Mouse (Mus musculus) intestine, embryonic 15.5 days (tissue): ENCODE data around the gene Ccdc187. TPM values are rescaled to one million over a fixed set of nuclear protein-coding genes. Genes with fewer than 3 reads are reported as not detected.

Source experiments
- ATAC-seq: fragments of 200-750 bp; cut with Nextera tagmentation; 2 replicates; pipeline ENCODE4 v1.8.0; 2017; ENCODE audit warnings: moderate TSS enrichment, moderate library complexity
- H3K27ac ChIP-seq: fragments of 300-500 bp; sonication (generic); 2 replicates; pipeline ENCODE4 v1.5.1; 2015; ENCODE audit warnings: mild to moderate bottlenecking, inconsistent platforms
- H3K27me3 ChIP-seq: fragments of 300-500 bp; sonication (generic); replicated peaks from 2 replicates; pipeline ENCODE4 v1.6.1; 2015; ENCODE audit warnings: inconsistent platforms
- H3K36me3 ChIP-seq: fragments of 300-500 bp; sonication (generic); 2 replicates; pipeline ENCODE4 v1.6.1; 2015; ENCODE audit warnings: inconsistent platforms
- H3K4me1 ChIP-seq: fragments of 300-500 bp; sonication (generic); replicated peaks from 2 replicates; pipeline ENCODE4 v1.6.1; 2015; ENCODE audit warnings: inconsistent platforms
- H3K4me2 ChIP-seq: fragments of 300-500 bp; sonication (generic); replicated peaks from 2 replicates; pipeline ENCODE4 v1.6.1; 2015; ENCODE audit warnings: mild to moderate bottlenecking, inconsistent platforms
- H3K4me3 ChIP-seq: fragments of 300-500 bp; sonication (generic); replicated peaks from 2 replicates; pipeline ENCODE4 v1.5.1; 2015; ENCODE audit warnings: inconsistent platforms
- H3K9ac ChIP-seq: fragments of 300-500 bp; sonication (generic); 2 replicates; pipeline ENCODE4 v1.6.1; 2015; ENCODE audit warnings: inconsistent platforms
- H3K9me3 ChIP-seq: fragments of 300-500 bp; sonication (generic); 2 replicates; pipeline ENCODE4 v1.6.1; 2016; ENCODE audit warnings: inconsistent platforms
- WGBS: fragments of 180-500 bp; shearing (Covaris S2); methylation state at CpG from one replicate; pipeline ENCODE4 v1.1.7; 2015; 5-methylcytosine and 5-hydroxymethylcytosine counted together
- polyA plus RNA-seq: library from polyadenylated mRNA; unstranded; fragments of >200 nt; fragmentation: Nextera tagmentation; extraction: Ambion mirVana; gene quantifications from 2 replicates; pipeline ENCODE4 v1.2.1, GENCODE M21; 2015

Ccdc187 gene
- polyA plus RNA-seq, 1 experiment from 2014 or later, result 0.36 TPM

- H3K4me1 ChIP-seq, result 0 out of 2 replicates have a peak, but pooled peaks cover 7% of the 10 kb centered on the region
- ATAC-seq, result peak; percentile 68
- peak overlapping the region; percentile 45; the same call in 1 of the 2 replicates for H3K27ac ChIP-seq
- no peaks in the 10 kb centered on the region for H3K9me3 ChIP-seq
- no peaks in the 10 kb centered on the region for H3K36me3 ChIP-seq
- H3K4me2 ChIP-seq, result no peak overlapping the region
- no peak overlapping the region for H3K4me3 ChIP-seq
- no peak overlapping the region for H3K9ac ChIP-seq
- H3K27me3 ChIP-seq, result no peaks in the 10 kb centered on the region
- 38% methylated on average over 4 of the region's 4 CpGs for WGBS
Measured at GRCm38 (mm10) chr2:26264646-26265045, 29.7 kb downstream of the Ccdc187 start.

- Histone ChIP-seq H3K4me2 (no peak overlapping the region), H3K36me3 (no peaks in the 10 kb centered on the region), H3K27ac (no peak overlapping the region), H3K27me3 (no peaks in the 10 kb centered on the region), H3K4me1 (no peaks in the 10 kb centered on the region), H3K4me3 (no peak overlapping the region), H3K9me3 (no peaks in the 10 kb centered on the region), H3K9ac (no peak overlapping the region)
- WGBS, result 80% methylated on average over 16 of the region's 16 CpGs
- ATAC-seq, result peak; percentile 60; the same call in 1 of the 2 replicates
Measured at GRCm38 (mm10) chr2:26257315-26258096, 36.9 kb downstream of the Ccdc187 start.

GRCm38 (mm10) chr2:26254816-26255215, 39.5 kb downstream of the Ccdc187 start:
- no peak overlapping the region for H3K4me3 ChIP-seq
- H3K9ac ChIP-seq, result no peak overlapping the region
- no peaks in the 10 kb centered on the region for H3K36me3 ChIP-seq
- no peak overlapping the region for H3K4me2 ChIP-seq
- H3K4me1 ChIP-seq, result no peaks in the 10 kb centered on the region
- ATAC-seq, result no peak
- H3K9me3 ChIP-seq, result no peaks in the 10 kb centered on the region
- WGBS, result 55% methylated on average over 4 of the region's 4 CpGs
- no peak overlapping the region for H3K27ac ChIP-seq
- no peaks in the 10 kb centered on the region for H3K27me3 ChIP-seq

GRCm38 (mm10) chr2:26252514-26253206, 41.7 kb downstream of the Ccdc187 start:
- 58% methylated on average over 8 of the region's 8 CpGs for WGBS
- Histone ChIP-seq H3K27me3 (no peaks in the 10 kb centered on the region), H3K4me2 (no peak overlapping the region), H3K27ac (no peak overlapping the region), H3K36me3 (no peaks in the 10 kb centered on the region), H3K4me1 (no peaks in the 10 kb centered on the region), H3K9me3 (no peaks in the 10 kb centered on the region), H3K4me3 (no peak overlapping the region), H3K9ac (no peak overlapping the region)
- ATAC-seq, result no peak

GRCm38 (mm10) chr2:26247531-26247930, 46.8 kb downstream of the Ccdc187 start:
- Histone ChIP-seq H3K4me1 (no peaks in the 10 kb centered on the region), H3K9ac (no peak overlapping the region), H3K27ac (no peak overlapping the region), H3K27me3 (no peaks in the 10 kb centered on the region), H3K36me3 (no peaks in the 10 kb centered on the region), H3K4me3 (no peak overlapping the region), H3K4me2 (no peak overlapping the region), H3K9me3 (no peaks in the 10 kb centered on the region)
- peak; percentile 68; the same call in 1 of the 2 replicates for ATAC-seq
- WGBS, result 34% methylated on average over 3 of the region's 3 CpGs

GRCm38 (mm10) chr2:26240841-26241240, 53.5 kb downstream of the Ccdc187 start:
- Histone ChIP-seq H3K27ac (no peak overlapping the region), H3K9ac (no peak overlapping the region), H3K27me3 (no peaks in the 10 kb centered on the region), H3K36me3 (no peaks in the 10 kb centered on the region), H3K4me1 (peaks cover 18% of the 10 kb centered on the region), H3K4me2 (no peak overlapping the region), H3K4me3 (no peak overlapping the region), H3K9me3 (no peaks in the 10 kb centered on the region)
- no peak for ATAC-seq
- WGBS, result 60% methylated on average over 3 of the region's 3 CpGs

GRCm38 (mm10) chr2:26240330-26240729, 54.0 kb downstream of the Ccdc187 start:
- no peak for ATAC-seq
- 0 out of 2 replicates have a peak overlapping the region, but pooled peaks have one; percentile 48 for H3K27ac ChIP-seq

GRCm38 (mm10) chr2:26237290-26237782, 57.0 kb downstream of the Ccdc187 start, which contains the start of gene Qsox2:
Gene Qsox2 (minus strand): TSS chr2:26237525.
- H3K27me3 ChIP-seq, result no peaks in the 10 kb centered on the region
- peak within 1 kb of the TSS; percentile 78 for H3K4me2 ChIP-seq
- peak within 1 kb of the TSS; percentile 85 for H3K9ac ChIP-seq
- H3K4me1 ChIP-seq, result peaks cover 30% of the 10 kb centered on the region
- H3K27ac ChIP-seq, result peak within 1 kb of the TSS; percentile 72
- no peaks in the 10 kb centered on the region for H3K9me3 ChIP-seq
- H3K36me3 ChIP-seq, result no peaks in the 10 kb centered on the region
- 1% methylated on average over 31 of the region's 36 CpGs for WGBS
- peak; percentile 85 for ATAC-seq
- H3K4me3 ChIP-seq, result peak within 1 kb of the TSS; percentile 79

More at GRCm38 (mm10) chr2:26240330-26240729, 54.0 kb downstream of the Ccdc187 start:
- no peak overlapping the region for H3K4me2 ChIP-seq
- H3K27me3 ChIP-seq, result no peaks in the 10 kb centered on the region
- H3K4me3 ChIP-seq, result no peak overlapping the region
- H3K9me3 ChIP-seq, result no peaks in the 10 kb centered on the region
- H3K9ac ChIP-seq, result no peak overlapping the region
- H3K36me3 ChIP-seq, result no peaks in the 10 kb centered on the region
- 37% methylated on average over 9 of the region's 9 CpGs for WGBS
- H3K4me1 ChIP-seq, result peaks cover 20% of the 10 kb centered on the region

- Histone ChIP-seq H3K27me3 (no peaks in the 10 kb centered on the region), H3K9me3 (no peaks in the 10 kb centered on the region), H3K4me2 (peak overlapping the region; percentile 78), H3K27ac (peak overlapping the region; percentile 72), H3K36me3 (no peaks in the 10 kb centered on the region), H3K9ac (peak overlapping the region; percentile 85), H3K4me3 (peak overlapping the region; percentile 79), H3K4me1 (peaks cover 30% of the 10 kb centered on the region)
- under 1% methylated on average over 50 of the region's 51 CpGs for WGBS
- peak; percentile 39 for ATAC-seq
Measured at GRCm38 (mm10) chr2:26236681-26237289, 57.6 kb downstream of the Ccdc187 start.

GRCm38 (mm10) chr2:26234771-26235170, 59.6 kb downstream of the Ccdc187 start:
- no peak overlapping the region for H3K4me3 ChIP-seq
- H3K36me3 ChIP-seq, result no peaks in the 10 kb centered on the region
- H3K27ac ChIP-seq, result peak overlapping the region; percentile 56
- H3K4me2 ChIP-seq, result peak overlapping the region; percentile 25
- H3K9ac ChIP-seq, result no peak overlapping the region
- no peak for ATAC-seq
- H3K4me1 ChIP-seq, result peaks cover 20% of the 10 kb centered on the region
- WGBS, result 73% methylated on average over 2 of the region's 2 CpGs
- H3K27me3 ChIP-seq, result no peaks in the 10 kb centered on the region
- H3K9me3 ChIP-seq, result no peaks in the 10 kb centered on the region

- H3K9me3 ChIP-seq, result no peaks in the 10 kb centered on the region
- WGBS, result 55% methylated on average over 5 of the region's 5 CpGs
- 0 out of 2 replicates have a peak, but pooled peaks cover 1% of the 10 kb centered on the region for H3K36me3 ChIP-seq
- peak overlapping the region; percentile 71 for H3K27ac ChIP-seq
- peak; percentile 25 for ATAC-seq
- peaks cover 20% of the 10 kb centered on the region for H3K4me1 ChIP-seq
- no peaks in the 10 kb centered on the region for H3K27me3 ChIP-seq
- H3K4me3 ChIP-seq, result no peak overlapping the region
- no peak overlapping the region for H3K9ac ChIP-seq
- H3K4me2 ChIP-seq, result peak overlapping the region; percentile 25; the same call in 1 of the 2 replicates
Measured at GRCm38 (mm10) chr2:26234253-26234652, 60.1 kb downstream of the Ccdc187 start.

- Histone ChIP-seq H3K27ac (no peak overlapping the region), H3K27me3 (no peaks in the 10 kb centered on the region), H3K9ac (no peak overlapping the region), H3K36me3 (0 out of 2 replicates have a peak, but pooled peaks cover 4% of the 10 kb centered on the region), H3K4me3 (no peak overlapping the region), H3K4me2 (no peak overlapping the region), H3K9me3 (no peaks in the 10 kb centered on the region), H3K4me1 (peaks cover 17% of the 10 kb centered on the region)
- no peak for ATAC-seq
- WGBS, result 72% methylated on average over 3 of the region's 3 CpGs
Measured at GRCm38 (mm10) chr2:26231366-26231765, 63.0 kb downstream of the Ccdc187 start.
